Mouse (Mus musculus) forebrain, embryonic 14.5 days (tissue): Measurements from ENCODE around the gene Grik3. TPM values are rescaled to one million over a fixed set of nuclear protein-coding genes. Genes with fewer than 3 reads are reported as not detected.

ENCODE experiments used
- ATAC-seq: fragments of 200-750 bp; cut with Nextera tagmentation; 2 replicates; pipeline ENCODE4 v1.8.0; 2017; ENCODE audit warnings: mild to moderate bottlenecking, moderate library complexity
- DNase-seq: peaks from one replicate; pipeline ENCODE4 v3.0.0-alpha.2; 2015; ENCODE audit warnings: low spot score
- H3K27ac ChIP-seq: fragments of 300-500 bp; sonication (generic); 2 replicates; pipeline ENCODE4 v1.5.1; 2014; ENCODE audit warnings: low read depth, mild to moderate bottlenecking, control low read depth, low read length, moderate library complexity
- H3K27me3 ChIP-seq: fragments of 300-500 bp; sonication (generic); replicated peaks from 2 replicates; pipeline ENCODE4 v1.6.1; 2014; ENCODE audit warnings: low read length, control low read depth, mixed read lengths; ENCODE audit not compliant: control insufficient read depth, insufficient read depth
- H3K36me3 ChIP-seq: fragments of 300-500 bp; sonication (generic); 2 replicates; pipeline ENCODE4 v1.6.1; 2014; ENCODE audit warnings: low read length, control low read depth; ENCODE audit not compliant: control insufficient read depth, insufficient read depth
- H3K4me1 ChIP-seq: fragments of 300-500 bp; sonication (generic); 2 replicates; pipeline ENCODE4 v1.6.1; 2014; ENCODE audit warnings: antibody characterized with exemption, low read length, control low read depth; ENCODE audit not compliant: control insufficient read depth, insufficient read depth
- H3K4me2 ChIP-seq: fragments of 300-500 bp; sonication (generic); 2 replicates; pipeline ENCODE4 v1.6.1; 2014; ENCODE audit warnings: mild to moderate bottlenecking, control low read depth, low read length
- H3K4me3 ChIP-seq: fragments of 300-500 bp; sonication (generic); 2 replicates; pipeline ENCODE4 v1.5.1; 2014; ENCODE audit warnings: low read depth, low read length, control low read depth
- H3K9ac ChIP-seq: fragments of 300-500 bp; sonication (generic); 2 replicates; pipeline ENCODE4 v1.6.1; 2014; ENCODE audit warnings: mild to moderate bottlenecking, low read length, control low read depth, moderate library complexity
- H3K9me3 ChIP-seq: fragments of 300-500 bp; sonication (generic); replicated peaks from 2 replicates; pipeline ENCODE4 v1.6.1; 2016; ENCODE audit warnings: low read length, control low read depth, mixed read lengths; ENCODE audit not compliant: control insufficient read depth
- WGBS: fragments of 180-500 bp; shearing (Covaris S2); extraction: QIAGEN DNeasy Blood & Tissue Kit; methylation state at CpG from one replicate; pipeline ENCODE4 v1.1.7; 2014; 5-methylcytosine and 5-hydroxymethylcytosine counted together
- polyA plus RNA-seq: library from polyadenylated mRNA; unstranded; fragments of >200 nt; fragmentation: Nextera tagmentation; extraction: Ambion mirVana; gene quantifications from 2 replicates; pipeline ENCODE4 v1.2.1, GENCODE M21; 2014

The Grik3 gene
- polyA plus RNA-seq, 1 experiment from 2014 or later: 4.3 TPM

- Histone ChIP-seq H3K9ac (no peak overlapping the region), H3K27me3 (no peaks in the 10 kb centered on the region), H3K36me3 (no peaks in the 10 kb centered on the region), H3K4me3 (no peak overlapping the region), H3K27ac (no peak overlapping the region), H3K9me3 (no peaks in the 10 kb centered on the region), H3K4me2 (no peak overlapping the region), H3K4me1 (no peaks in the 10 kb centered on the region)
- DNase-seq: no peak
- no peak for ATAC-seq
- whole genome bisulfite sequencing: 47% methylated on average over 11 of the region's 11 CpGs
These were observed 20.7 kb upstream of the Grik3 start for GRCm38 (mm10) chr4:125469711-125470372.

- Histone ChIP-seq H3K9me3 (no peaks in the 10 kb centered on the region), H3K27ac (no peak overlapping the region), H3K27me3 (no peaks in the 10 kb centered on the region), H3K4me3 (no peak overlapping the region), H3K4me1 (peaks cover 8% of the 10 kb centered on the region), H3K4me2 (no peak overlapping the region), H3K36me3 (no peaks in the 10 kb centered on the region), H3K9ac (no peak overlapping the region)
- WGBS: 67% methylated on average over 4 of the region's 4 CpGs
- DNase-seq: no peak
- no peak for ATAC-seq
These were observed 15.6 kb upstream of the Grik3 start for GRCm38 (mm10) chr4:125474903-125475302.

GRCm38 (mm10) chr4:125478071-125478470, 12.4 kb upstream of the Grik3 start:
- Histone ChIP-seq H3K9ac (no peak overlapping the region), H3K36me3 (no peaks in the 10 kb centered on the region), H3K4me1 (peaks cover 8% of the 10 kb centered on the region), H3K9me3 (no peaks in the 10 kb centered on the region), H3K4me3 (no peak overlapping the region), H3K4me2 (no peak overlapping the region), H3K27ac (peak overlapping the region; percentile 71; the same call in 1 of the 2 replicates), H3K27me3 (peaks cover 21% of the 10 kb centered on the region)
- DNase-seq: peak; percentile 89
- 27% methylated on average over 12 of the region's 12 CpGs for WGBS
- peak; percentile 66 for ATAC-seq

GRCm38 (mm10) chr4:125481256-125481655, 9.2 kb upstream of the Grik3 start:
- Histone ChIP-seq H3K27me3 (peaks cover 39% of the 10 kb centered on the region), H3K4me1 (peaks cover 26% of the 10 kb centered on the region), H3K9ac (no peak overlapping the region), H3K4me2 (no peak overlapping the region), H3K36me3 (no peaks in the 10 kb centered on the region), H3K9me3 (no peaks in the 10 kb centered on the region), H3K27ac (no peak overlapping the region), H3K4me3 (no peak overlapping the region)
- WGBS: 18% methylated on average over 3 of the region's 3 CpGs
- ATAC-seq: no peak
- no peak for DNase-seq

- ATAC-seq (no peak), DNase-seq (no peak)
- Histone ChIP-seq H3K36me3 (no peaks in the 10 kb centered on the region), H3K27me3 (peaks cover 63% of the 10 kb centered on the region), H3K27ac (no peak overlapping the region), H3K9ac (no peak overlapping the region), H3K4me2 (no peak overlapping the region), H3K9me3 (no peaks in the 10 kb centered on the region), H3K4me3 (no peak overlapping the region), H3K4me1 (peaks cover 30% of the 10 kb centered on the region)
- WGBS: 15% methylated on average over 8 of the region's 8 CpGs
These were observed 6.4 kb upstream of the Grik3 start for GRCm38 (mm10) chr4:125484131-125484530.

GRCm38 (mm10) chr4:125485416-125486239, 4.9 kb upstream of the Grik3 start:
- no peaks in the 10 kb centered on the region for H3K9me3 ChIP-seq
- 8% methylated on average over 15 of the region's 15 CpGs for WGBS
- peak; percentile 57 for DNase-seq
- H3K9ac ChIP-seq: no peak overlapping the region
- H3K27ac ChIP-seq: 0 out of 2 replicates have a peak overlapping the region, but pooled peaks have one; percentile 9
- H3K4me1 ChIP-seq: peaks cover 36% of the 10 kb centered on the region
- no peak overlapping the region for H3K4me3 ChIP-seq
- ATAC-seq: 0 out of 2 replicates have a peak, but pooled peaks have one; percentile 22
- H3K36me3 ChIP-seq: no peaks in the 10 kb centered on the region
- H3K4me2 ChIP-seq: no peak overlapping the region
- H3K27me3 ChIP-seq: peaks cover 75% of the 10 kb centered on the region

GRCm38 (mm10) chr4:125486616-125487015, 3.9 kb upstream of the Grik3 start:
- Histone ChIP-seq H3K36me3 (no peaks in the 10 kb centered on the region), H3K9ac (peak overlapping the region; percentile 10; the same call in 1 of the 2 replicates), H3K27me3 (peaks cover 76% of the 10 kb centered on the region), H3K4me1 (peaks cover 36% of the 10 kb centered on the region), H3K9me3 (no peaks in the 10 kb centered on the region), H3K4me3 (no peak overlapping the region), H3K4me2 (peak overlapping the region; percentile 61), H3K27ac (peak overlapping the region; percentile 27; the same call in 1 of the 2 replicates)
- ATAC-seq (no peak), DNase-seq (peak; percentile 76)
- WGBS: under 1% methylated on average over 13 of the region's 13 CpGs

GRCm38 (mm10) chr4:125487031-125487430, 3.5 kb upstream of the Grik3 start:
- H3K4me3 ChIP-seq: no peak overlapping the region
- peak overlapping the region; percentile 10; the same call in 1 of the 2 replicates for H3K9ac ChIP-seq
- WGBS: 0% methylated on average over 7 of the region's 7 CpGs
- no peaks in the 10 kb centered on the region for H3K9me3 ChIP-seq
- H3K4me2 ChIP-seq: peak overlapping the region; percentile 61
- ATAC-seq (no peak), DNase-seq (peak; percentile 79)
- peak overlapping the region; percentile 27; the same call in 1 of the 2 replicates for H3K27ac ChIP-seq
- peaks cover 76% of the 10 kb centered on the region for H3K27me3 ChIP-seq
- H3K36me3 ChIP-seq: no peaks in the 10 kb centered on the region
- H3K4me1 ChIP-seq: peaks cover 36% of the 10 kb centered on the region
